Mouse (Mus musculus) kidney, postnatal 14 days (tissue): Measurements from ENCODE around the gene Luc7l3.

Experiments
- DNase-seq: peaks from one replicate; pipeline ENCODE4 v3.0.0; 2022; ENCODE audit warnings: mixed read lengths

Gene Luc7l3

DNA sequence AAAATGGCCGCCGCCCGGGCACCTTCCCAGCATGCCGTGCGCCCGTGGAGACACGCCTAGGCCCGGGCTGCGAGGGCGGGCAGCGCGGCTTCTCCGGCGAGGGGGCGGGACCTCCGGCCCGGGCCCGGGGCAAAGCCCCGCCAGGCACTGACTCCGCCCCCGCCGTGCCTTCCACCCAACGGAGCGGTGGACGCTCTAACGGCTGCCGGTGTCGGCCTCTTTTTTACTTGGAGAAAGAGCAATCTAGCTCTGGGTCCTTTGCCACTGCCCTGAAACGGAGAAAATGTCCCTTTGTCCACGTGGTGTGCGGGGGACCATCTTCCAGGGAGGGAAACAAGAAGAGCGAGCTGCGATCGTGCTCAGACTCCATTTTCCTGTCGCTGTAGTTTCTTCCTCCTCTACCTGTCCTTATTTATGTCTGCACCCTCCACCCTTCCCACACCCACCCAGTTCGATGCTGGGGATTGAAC lies at the start of gene Luc7l3:
Gene Luc7l3 (minus strand): TSS at position 58 of the 470 bp plus-strand sequence.
- DNase-seq = peak; percentile 96

DNA sequence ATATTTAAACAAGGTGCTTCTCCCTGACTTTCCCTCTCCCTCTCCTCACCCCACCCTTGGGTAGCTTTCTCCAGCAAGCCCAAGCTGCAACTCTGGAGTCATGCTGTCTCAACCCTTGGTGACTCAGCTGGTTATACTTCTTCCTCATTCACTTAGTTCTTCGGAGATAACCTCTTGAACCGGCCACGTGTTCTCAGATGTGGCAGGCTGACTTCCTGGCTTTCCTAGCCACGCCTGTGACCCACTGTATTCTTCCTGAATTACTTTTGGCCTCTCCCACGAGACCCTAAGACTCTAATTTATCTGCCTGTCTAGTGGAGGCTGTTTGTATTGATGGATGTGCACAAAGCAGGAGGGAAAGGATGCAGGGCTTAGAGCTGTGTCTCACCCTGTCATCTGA lies 49.0 kb upstream of the Luc7l3 start:
- DNase-seq = no peak

DNA sequence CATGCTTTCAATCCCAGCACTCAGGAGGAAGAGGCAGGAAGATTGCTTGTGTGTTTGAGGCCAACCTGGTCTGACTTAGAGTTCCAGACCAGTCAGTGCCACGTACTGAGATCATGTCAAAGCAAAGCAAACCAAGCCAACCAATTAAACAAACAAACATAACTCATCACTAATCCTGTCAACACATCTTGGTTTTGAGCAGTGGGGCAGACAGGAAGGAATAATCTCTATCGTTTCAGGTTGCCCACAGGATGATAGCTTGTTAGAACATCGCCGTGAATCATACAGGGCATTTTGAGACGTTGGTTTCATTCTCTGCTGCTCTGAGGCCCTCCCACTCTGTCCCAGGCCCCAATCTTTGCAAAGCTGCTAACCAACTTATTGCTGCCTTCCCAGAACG lies 48.2 kb upstream of the Luc7l3 start:
- no peak for DNase-seq

DNA sequence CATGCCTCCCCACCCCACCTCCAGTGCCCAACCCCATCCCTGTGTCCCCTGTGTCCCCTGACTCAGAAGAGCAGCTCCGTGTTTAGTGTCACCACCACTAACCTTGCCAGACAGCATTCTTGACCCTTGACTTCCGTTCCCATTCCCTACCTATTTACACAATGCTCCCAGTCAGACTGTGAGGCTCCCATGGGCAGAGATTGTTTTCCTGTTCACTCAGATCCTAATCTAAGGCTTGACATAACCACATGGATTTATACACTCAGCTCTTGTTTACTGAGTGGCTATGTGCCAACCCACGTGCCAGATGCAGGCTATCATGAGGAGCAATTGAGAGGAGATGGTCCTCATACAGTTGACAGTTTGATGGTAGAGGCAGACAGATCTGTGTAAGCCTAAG lies 43.6 kb upstream of the Luc7l3 start:
- no peak for DNase-seq

DNA sequence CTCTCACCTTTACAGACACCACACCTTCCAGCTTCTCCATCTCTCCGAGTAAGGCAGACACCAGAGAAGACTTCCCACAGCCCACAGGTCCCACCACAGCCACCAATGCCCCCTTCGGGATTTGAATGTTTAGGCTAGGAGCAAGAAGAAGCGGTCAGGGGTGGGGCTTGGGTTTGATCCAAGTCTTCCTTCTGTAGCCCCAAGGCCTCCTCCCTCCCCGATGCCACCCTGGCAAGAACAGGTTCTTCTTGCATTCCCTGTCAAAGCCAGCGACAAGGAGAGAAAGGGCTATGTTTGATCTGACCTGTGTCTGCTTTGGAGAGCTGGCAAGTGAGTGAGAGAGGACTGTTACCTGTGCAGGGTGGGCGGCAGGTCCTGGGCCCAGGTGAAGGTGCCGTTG lies 41.9 kb upstream of the Luc7l3 start:
- no peak for DNase-seq

DNA sequence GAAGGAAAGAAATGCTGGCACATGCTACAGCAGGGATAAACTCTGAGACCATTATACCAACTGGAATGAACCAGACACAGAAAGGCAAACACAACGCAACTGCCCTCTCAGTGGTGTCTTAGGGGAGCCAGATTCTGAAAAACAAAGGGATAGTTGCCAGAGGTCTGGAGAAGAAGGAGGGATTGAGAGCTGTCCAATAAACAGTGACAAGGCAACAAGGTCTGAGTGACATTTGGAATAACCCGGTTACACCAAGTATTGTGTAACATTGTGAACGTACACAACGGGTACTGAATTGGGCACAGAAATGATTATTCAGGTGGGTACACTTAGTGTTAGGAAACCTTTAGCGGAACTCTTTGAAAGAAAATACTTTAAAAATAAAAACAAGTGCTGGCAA lies 40.3 kb upstream of the Luc7l3 start:
- no peak for DNase-seq

DNA sequence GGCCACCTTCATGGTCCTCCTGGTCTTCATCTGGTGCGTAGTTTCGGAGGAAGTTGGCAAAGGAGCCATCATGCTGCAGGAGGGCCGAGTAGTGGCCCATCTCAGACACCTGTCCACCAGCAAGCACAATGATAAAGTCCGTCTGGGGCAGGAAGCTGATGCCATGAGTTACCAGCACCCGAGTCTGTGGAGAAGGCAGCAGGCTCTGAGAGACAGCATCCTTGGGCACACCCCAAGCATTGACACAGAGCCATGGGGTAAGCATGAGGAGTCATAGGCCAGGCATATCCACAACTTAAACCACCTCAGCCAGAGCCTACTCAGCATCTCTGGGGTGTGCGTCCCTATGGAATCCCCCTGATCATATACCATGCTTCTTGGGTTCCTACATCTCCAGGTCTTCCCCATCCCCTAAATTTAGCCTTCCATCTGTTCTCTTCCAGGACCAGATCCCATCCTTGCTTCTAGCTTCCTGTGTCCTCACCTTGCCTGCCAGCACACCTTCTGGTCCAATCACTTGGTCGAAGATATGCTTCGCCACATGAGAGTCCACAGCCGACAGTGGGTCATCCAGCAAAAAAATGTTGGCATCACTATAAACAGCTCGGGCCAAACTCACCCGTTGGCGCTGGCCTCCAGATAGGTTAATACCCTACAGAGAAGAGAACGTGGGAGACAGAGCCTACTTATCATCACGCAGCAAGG lies 39.5 kb upstream of the Luc7l3 start:
- DNase-seq = no peak

DNA sequence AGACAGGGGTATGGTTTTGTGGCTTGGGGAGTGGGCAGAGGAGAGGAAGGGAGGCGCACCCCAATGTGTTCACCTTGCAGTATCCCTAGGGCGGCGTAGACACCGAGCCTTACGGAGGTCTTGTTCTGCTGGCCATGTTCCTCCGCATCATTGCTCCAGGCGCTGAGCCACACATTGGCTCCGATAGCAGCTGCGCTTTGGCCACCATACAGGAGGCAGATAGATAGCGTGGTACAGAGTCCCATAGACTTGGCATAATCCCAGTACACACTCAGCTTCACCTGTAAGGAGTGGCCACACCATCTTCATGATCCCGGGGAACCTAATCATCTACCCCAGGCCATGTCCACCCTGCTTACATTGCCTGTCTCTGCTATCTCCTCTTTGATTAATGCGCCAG lies 37.4 kb upstream of the Luc7l3 start:
- DNase-seq = no peak

DNA sequence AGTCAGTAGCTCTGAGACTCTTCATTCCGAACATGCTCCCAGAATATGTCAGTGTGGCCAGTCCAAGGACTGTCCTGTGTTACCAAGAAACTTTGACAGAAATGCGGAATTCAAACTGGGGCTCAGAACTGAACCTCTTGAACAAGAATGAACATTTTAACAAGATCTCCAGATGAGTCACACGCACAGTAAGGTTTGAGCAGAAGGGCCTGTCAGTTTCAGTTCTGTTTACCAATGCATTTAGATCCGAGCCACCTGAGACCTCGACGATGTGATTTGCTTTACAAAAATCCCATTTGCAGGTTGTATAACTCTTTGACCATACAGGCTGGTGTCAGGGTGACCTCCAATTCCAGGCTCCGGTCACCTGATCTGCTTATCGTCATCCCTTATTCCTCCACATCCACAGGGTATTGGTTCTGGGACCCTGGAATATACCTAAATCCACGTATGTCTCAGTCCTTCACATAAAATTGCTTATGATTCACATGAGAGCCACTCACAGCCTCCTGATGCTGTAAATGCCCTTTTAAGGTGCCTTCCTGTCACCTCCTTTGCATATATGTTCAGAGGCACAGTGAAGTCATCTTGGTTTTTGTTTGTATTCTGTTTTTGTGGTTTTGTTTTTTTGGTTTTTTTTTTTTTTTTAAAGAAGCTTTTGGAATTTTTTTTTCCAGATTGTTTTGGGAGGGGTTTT lies 33.9 kb upstream of the Luc7l3 start:
- DNase-seq = no peak

DNA sequence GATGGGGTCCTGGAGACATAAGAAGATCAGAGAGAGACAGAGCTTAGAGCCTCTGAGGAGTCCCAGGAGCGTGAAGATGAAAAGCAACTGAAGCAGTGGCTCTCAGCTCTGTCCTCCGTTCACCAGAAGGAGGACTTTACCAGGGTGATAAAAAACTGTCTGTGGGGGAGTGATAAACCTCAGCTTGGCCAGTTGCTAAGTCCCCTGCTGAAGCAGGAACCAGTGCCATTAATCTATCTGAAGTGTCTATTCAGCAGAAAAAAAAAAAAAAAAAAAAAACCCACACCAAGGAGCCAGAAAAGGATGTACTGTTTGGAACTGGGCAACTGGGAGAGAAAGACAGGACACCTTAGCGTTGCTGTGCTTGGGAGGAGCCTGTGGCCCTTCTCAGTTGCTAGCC lies 29.3 kb upstream of the Luc7l3 start:
- no peak for DNase-seq

DNA sequence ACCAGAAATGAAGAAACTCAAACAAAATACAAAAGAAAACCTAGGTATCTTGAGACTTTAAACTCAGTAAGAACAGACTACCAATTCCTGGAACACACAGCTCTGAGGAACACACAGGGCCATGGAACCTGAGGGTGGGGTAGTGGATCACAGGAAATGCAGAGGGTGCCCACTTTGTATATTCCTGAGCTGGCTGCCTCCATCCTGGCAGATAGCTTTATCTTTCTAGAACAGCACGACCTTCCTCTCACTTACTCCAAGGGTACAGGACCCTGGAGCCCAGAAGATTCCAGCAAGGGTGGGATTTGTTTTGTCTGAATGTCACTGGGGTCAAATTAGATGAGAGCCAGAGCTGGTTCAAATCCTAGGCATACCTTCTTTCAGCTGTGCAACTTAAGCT lies 28.5 kb upstream of the Luc7l3 start:
- no peak for DNase-seq

DNA sequence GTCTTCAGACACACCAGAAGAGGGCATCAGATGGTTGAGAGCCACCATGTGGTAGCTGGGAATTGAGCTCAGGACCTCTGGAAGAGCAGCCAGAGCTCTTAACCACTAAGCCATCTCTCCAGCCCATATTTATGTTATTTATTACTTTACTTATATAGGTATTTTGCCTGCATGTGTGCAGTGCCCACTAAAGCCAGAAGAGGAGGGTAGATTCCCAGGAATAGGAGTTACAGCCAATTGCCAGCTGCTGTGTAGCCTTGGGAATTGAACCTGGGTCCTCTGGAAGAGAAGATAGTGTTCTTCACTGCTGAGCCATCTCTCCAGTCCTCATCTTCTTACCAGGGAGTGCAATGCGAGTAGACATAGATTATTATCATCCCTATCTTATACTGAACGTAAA lies 28.1 kb upstream of the Luc7l3 start:
- DNase-seq = no peak

DNA sequence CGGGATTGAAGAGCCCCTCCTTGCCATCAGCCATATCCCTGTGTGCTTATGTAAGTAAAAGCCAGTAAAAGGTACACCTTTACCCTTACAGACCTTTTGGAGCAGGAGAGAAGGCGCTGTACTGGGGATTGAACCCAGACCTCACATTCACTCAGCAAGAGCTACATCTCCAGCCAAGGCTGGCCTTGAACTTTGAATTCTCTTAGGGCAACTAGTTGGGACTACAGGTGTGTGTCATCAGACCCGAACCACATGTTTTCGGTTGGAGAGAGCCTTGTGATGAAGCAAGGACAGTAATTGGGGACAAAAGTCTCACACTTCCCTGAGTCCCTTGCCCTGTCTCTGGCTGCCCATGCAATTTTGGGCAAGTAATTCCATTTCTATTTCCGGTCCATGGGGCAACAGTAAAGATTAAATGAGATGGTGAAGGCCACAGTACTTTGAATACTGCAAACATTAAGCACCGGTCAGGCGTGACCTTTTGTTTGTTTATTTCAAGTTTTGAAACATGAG lies 25.3 kb upstream of the Luc7l3 start:
- no peak for DNase-seq

DNA sequence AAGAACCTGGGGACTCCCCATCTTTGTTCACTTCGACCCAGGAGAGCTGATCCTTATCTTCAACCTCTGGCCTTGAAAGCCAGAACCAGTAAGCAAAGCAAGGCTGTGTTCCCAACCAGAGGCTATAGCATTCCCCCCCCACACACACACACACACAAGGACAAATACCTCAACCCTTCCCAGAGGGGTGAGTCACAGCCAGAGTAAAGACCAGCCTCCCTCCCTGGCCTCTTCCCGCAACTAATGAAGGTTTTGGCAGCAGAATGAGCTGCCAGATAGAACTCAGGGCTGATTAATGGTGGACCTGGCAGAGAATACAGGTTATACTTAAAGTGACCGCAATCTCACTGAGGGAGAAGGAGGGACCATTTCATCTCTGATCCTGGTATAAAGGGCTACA lies 24.8 kb upstream of the Luc7l3 start:
- DNase-seq = peak; percentile 44

DNA sequence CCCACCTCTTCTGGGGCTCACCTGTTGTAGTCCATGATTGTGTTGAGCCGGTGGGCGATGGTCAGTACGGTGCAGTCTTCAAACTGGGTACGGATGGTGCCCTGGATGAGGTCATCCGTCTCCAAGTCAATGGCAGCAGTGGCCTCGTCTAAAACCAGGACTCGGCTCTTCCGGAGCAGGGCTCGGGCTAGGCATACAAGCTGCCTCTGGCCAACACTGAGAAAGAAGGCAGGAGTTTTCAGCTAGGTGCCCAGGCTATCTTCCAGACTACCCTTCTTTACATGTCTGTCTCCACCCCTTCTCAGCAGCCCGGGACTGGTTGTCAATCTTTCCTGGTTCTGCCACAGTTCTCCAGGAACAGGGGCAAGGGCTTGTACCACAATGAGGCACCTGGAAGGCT lies 24.1 kb upstream of the Luc7l3 start:
- no peak for DNase-seq

DNA sequence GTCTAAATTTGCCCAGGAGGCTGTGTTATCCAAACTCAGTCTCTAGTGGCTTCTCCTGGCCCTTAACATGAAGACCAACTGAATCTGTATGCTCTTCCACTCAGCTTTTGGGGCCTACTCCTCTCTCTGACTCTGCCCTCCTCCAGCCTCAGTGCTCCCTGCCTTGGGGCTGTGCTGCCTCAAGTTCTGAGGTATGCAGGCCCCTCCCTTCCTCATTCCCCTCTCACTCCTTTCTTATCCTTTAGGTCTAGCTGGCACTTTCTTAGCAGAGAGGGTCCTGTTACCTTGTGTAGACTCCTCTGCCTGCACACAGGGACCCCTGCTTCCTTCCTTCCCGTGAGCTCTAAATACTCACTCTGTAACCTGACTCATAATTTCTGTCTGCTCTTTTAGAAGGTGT lies 22.7 kb upstream of the Luc7l3 start:
- DNase-seq = no peak

DNA sequence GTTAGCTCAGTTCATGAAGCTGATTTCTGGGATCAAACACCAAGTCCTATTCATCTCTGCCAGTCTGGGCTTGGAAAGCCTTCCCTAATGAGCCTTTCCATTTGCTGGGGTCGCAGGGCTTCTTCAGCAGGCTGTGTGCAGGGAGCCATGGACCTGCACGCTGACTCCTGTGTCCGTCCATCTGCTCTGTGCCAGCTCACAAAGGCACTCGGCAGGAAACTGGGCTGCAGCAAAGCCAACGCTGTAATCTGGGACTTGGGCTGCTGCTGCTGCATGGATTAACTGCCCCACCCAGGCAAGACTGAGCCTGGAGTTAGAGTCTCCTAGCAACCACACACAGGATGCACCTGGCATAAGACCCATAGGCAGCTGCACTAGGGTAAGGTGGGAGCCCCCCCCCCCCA lies 22.2 kb upstream of the Luc7l3 start:
- no peak for DNase-seq

DNA sequence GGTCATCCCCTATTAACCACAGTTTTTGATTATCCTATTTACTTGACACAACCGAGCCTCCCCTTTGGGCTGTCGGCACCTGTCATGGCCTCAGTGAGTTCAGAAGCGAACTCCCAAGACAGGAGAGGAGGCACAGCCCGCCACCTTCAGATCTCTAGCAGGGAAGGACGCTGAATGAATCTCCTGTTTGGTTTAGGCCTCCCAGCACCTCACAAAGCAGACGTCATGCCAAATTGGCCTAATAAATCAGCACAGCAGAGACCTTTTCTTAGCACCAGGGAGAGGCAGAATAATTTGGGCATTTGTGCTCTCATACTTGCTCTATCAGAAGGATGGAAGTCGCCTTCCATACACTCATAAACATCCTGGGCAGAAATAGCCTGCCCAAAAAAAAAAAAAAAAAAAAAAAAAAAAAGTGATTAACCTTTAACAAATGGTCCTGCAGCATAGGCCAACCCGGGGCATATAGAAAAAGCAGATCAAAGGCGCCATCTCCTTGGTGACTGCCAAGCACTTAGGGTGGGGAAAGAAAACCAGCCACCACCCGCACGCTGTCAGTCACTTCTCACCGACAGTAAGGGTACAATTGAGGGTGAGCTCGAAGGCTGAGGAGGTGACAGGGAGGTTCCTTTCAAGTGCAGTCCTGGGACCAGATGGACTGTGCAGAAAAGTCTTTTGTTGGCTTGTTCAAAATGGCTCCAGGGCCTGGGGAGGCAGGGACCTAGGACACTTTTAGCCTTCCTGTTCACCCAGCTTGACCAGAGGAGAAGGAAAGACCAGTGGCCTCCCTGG lies 20.5 kb upstream of the Luc7l3 start:
- DNase-seq = no peak

DNA sequence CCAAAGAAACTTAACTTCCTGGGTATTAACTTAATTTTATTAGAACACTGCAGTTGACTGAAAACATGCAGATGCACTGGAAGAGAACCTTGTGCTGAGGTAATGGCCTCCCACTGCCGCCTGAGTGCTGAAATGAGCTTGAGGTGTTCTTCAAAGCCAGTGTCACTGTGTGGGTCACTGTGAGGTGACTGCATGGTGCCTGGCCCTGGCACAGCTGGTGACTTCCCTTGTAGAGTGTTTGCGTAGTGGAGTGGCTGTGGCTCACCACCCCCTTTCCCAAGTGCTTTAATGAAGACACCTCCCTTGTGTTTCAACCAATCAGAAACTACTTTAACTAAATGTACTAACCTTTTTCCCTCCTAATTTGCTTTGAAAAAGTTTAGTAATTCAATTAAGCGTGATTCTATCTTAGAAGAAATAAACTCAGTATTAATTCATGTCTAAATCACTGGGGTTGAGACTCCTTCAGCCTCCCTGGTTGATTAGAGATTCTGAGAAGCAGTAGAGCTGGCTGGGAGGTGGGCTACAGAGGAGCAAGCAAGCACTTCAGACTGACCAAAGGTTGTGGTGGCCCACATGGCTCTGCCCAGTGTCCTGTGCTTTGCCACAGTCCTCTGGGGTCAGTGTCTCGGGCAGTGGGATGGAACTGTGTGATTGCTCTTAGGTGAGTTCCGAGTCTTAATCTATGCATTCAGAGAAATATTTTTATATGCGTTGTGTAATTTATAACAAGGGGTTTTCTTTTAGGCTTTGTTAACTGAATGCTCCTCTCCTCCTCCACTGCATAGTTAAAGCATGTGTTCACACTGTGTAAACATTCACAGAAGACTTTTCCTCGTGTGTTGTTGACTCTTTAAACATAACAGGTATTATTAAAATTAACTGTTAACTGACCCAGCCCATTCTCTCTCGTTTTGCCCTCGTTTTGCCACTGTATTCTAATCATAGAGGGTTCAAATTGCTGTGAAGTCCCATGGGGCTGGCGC lies 19.5 kb upstream of the Luc7l3 start:
- peak; percentile 59 for DNase-seq

DNA sequence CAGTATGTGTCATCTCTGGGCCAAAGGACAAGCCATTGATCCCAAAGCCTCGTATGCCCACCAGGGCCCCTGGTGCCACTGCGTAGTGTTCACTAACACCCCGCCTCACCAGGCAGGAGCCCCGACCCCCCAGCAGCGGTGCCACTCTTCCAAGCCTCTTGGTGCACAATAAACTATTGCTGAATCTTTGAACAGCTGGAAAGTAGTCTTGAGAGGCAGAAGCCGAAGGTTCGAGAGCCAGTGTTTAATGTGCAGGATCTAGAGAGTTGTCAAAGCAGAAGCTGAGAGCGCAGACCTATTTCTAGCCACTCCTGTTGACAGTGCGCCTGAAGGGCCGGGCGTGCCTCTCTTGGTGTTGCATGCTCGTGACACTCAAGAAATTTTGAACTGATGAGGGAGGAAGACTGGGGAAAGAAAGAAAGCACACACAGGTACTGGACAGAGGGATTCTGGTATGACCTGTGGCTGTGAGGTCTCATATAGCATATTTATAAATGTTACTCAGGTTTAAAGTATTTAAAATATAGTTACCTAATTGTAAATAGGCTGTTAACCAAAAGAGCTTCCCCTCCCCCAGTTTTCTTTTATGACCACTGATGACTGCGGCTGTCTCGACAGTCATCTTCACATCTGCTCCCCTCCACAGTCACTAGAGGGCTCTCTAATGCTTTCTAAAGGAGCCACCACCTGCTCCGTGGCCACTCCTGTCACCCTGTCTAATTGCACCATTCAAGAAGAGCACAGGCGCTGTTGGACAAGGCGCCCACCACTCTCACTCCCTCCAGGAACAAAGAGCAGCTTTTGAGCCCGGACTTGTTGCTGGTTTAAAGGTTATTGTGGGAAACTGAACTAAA lies 18.2 kb upstream of the Luc7l3 start:
- DNase-seq = peak; percentile 75

DNA sequence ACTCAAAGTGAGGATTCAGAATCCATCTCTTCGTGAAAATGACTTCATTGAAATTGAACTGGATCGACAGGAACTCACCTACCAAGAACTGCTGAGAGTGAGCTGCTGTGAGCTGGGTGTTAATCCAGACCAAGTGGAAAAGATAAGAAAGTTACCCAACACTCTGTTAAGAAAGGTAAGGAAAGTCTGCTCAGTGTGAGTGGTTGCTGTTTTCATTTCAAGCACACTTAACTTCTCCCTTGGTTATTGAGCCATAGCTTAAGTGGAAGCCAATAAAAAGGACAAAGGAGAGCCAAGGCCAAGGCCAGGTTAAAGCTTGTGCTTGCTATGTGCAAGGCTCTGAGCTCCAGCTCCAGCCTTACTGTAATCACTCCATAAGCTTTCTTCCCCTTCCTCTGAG lies 16.6 kb upstream of the Luc7l3 start:
- no peak for DNase-seq
